Mouse (Mus musculus) thymus, adult 2 months (tissue): Measurements from ENCODE around the gene Nhlh2.

Source experiments
- CTCF ChIP-seq: fragments of 200-500 bp; IDR thresholded peaks from 2 replicates; pipeline ENCODE4 v1.5.1; 2012; ENCODE audit warnings: mild to moderate bottlenecking, control low read depth, low read length, moderate library complexity, borderline replicate concordance; ENCODE audit not compliant: control insufficient read depth, poor library complexity, insufficient read depth; ENCODE audit errors: extremely low read depth
- POLR2A ChIP-seq: fragments of 200-500 bp; IDR thresholded peaks from 2 replicates; pipeline ENCODE4 v1.6.1; 2012; ENCODE audit warnings: mild to moderate bottlenecking, low read length, control low read depth, moderate library complexity; ENCODE audit not compliant: control insufficient read depth, poor library complexity, insufficient read depth; ENCODE audit errors: extremely low read depth

- no peak for TF ChIP-seq POLR2A
- no peak for TF ChIP-seq CTCF
Observed at GRCm38 (mm10) chr3:101961146-101961835, 48.6 kb upstream of the Nhlh2 start.
